Mouse (Mus musculus) MEL (cell line): ENCODE measurements around the gene Cfap43. TPM values are rescaled to one million over a fixed set of nuclear protein-coding genes. Genes with fewer than 3 reads are reported as not detected.

Experiments
- DNase-seq: peaks from one replicate; pipeline ENCODE4 v3.0.0; 2011; ENCODE audit warnings: low read depth, low spot score
- H3K27ac ChIP-seq: 2 replicates; pipeline ENCODE4 v1.5.1; 2012; ENCODE audit warnings: low read depth, mild to moderate bottlenecking, control low read depth, low read length, moderate library complexity; ENCODE audit not compliant: control insufficient read depth
- H3K27me3 ChIP-seq, 2 experiments: fragments of 150-350 bp in 1 of 2; sonication (generic) in 1 of 2; 2 replicates each; pipeline ENCODE4 v1.6.1; 2012; ENCODE audit warnings: low read length in 2 of 2, mild to moderate bottlenecking in 2 of 2, improper control_type of control experiment in 1 of 2, moderate library complexity in 1 of 2; ENCODE audit not compliant: insufficient read depth in 2 of 2, control insufficient read depth in 1 of 2
- H3K36me3 ChIP-seq, 2 experiments: 2 replicates each; pipeline ENCODE4 v1.6.1; 2012 to 2014; ENCODE audit warnings: low read length in 2 of 2, improper control_type of control experiment in 1 of 2, inconsistent platforms in 1 of 2, mild to moderate bottlenecking in 1 of 2; ENCODE audit not compliant: insufficient read depth in 2 of 2, control insufficient read depth in 1 of 2
- H3K4me1 ChIP-seq, 2 experiments: fragments of 150-350 bp in 1 of 2; sonication (generic) in 1 of 2; 2 replicates each; pipeline ENCODE4 v1.6.1; 2012; ENCODE audit warnings: low read length in 2 of 2, improper control_type of control experiment in 1 of 2, mild to moderate bottlenecking in 1 of 2; ENCODE audit not compliant: insufficient read depth in 2 of 2, control insufficient read depth in 1 of 2
- H3K4me3 ChIP-seq, 2 experiments: fragments of 150-350 bp in 1 of 2; sonication (generic) in 1 of 2; 2 replicates each; pipeline ENCODE4 v1.5.1; 2012; ENCODE audit warnings: low read depth in 2 of 2, low read length in 2 of 2, mild to moderate bottlenecking in 2 of 2, moderate library complexity in 2 of 2, control low read depth in 1 of 2, improper control_type of control experiment in 1 of 2; ENCODE audit not compliant: control insufficient read depth in 1 of 2, insufficient read depth in 1 of 2
- H3K79me2 ChIP-seq: 2 replicates; pipeline ENCODE4 v1.6.1; 2012; ENCODE audit warnings: mild to moderate bottlenecking, low read length, moderate library complexity; ENCODE audit not compliant: control insufficient read depth, poor library complexity, insufficient read depth
- H3K9ac ChIP-seq: 2 replicates; pipeline ENCODE4 v1.6.1; 2012; ENCODE audit warnings: low read depth, mild to moderate bottlenecking, control low read depth, low read length, moderate library complexity; ENCODE audit not compliant: control insufficient read depth, poor library complexity, severe bottlenecking
- H3K9me3 ChIP-seq: fragments of 150-350 bp; sonication (generic); replicated peaks from 2 replicates; pipeline ENCODE4 v1.6.1; 2012; ENCODE audit warnings: mild to moderate bottlenecking, low read length, improper control_type of control experiment, moderate library complexity; ENCODE audit not compliant: insufficient read depth
- CHD1 ChIP-seq: IDR thresholded peaks from 2 replicates; pipeline ENCODE4 v1.6.1; 2012; ENCODE audit warnings: low read depth, mild to moderate bottlenecking, inconsistent platforms, low read length, improper control_type of control experiment
- CHD2 ChIP-seq: IDR thresholded peaks from 2 replicates; pipeline ENCODE4 v1.6.1; 2011; ENCODE audit warnings: low read length, improper control_type of control experiment
- E2F4 ChIP-seq: IDR thresholded peaks from 2 replicates; pipeline ENCODE4 v1.6.1; 2011; ENCODE audit warnings: low read depth, low read length, improper control_type of control experiment, borderline replicate concordance
- GABPA ChIP-seq: IDR thresholded peaks from 2 replicates; pipeline ENCODE4 v1.6.1; 2012; ENCODE audit warnings: low read depth, mild to moderate bottlenecking, inconsistent platforms, low read length, improper control_type of control experiment, moderate library complexity
- JUND ChIP-seq: IDR thresholded peaks from 2 replicates; pipeline ENCODE4 v1.6.1; 2011; ENCODE audit warnings: low read depth, mild to moderate bottlenecking, improper control_type of control experiment, low read length
- MXI1 ChIP-seq: IDR thresholded peaks from 2 replicates; pipeline ENCODE4 v1.6.1; 2011; ENCODE audit warnings: mild to moderate bottlenecking, low read depth, low read length, improper control_type of control experiment
- MYB ChIP-seq: IDR thresholded peaks from 2 replicates; pipeline ENCODE4 v1.6.1; 2011; ENCODE audit warnings: mild to moderate bottlenecking, low read depth, low read length, improper control_type of control experiment
- MYC ChIP-seq: IDR thresholded peaks from 2 replicates; pipeline ENCODE4 v1.6.1; 2011; ENCODE audit warnings: low read depth, mild to moderate bottlenecking, low read length, improper control_type of control experiment, moderate library complexity
- NELFE ChIP-seq: IDR thresholded peaks from 2 replicates; pipeline ENCODE4 v1.6.1; 2011; ENCODE audit warnings: low read depth, low read length, improper control_type of control experiment
- POLR2A ChIP-seq, 2 experiments: IDR thresholded peaks; 2 replicates each; pipeline ENCODE4 v1.6.1; 2011 to 2012; ENCODE audit warnings: low read length in 2 of 2, mild to moderate bottlenecking in 2 of 2, control low read depth in 1 of 2, improper control_type of control experiment in 1 of 2, low read depth in 1 of 2, moderate library complexity in 1 of 2; ENCODE audit not compliant: control insufficient read depth in 1 of 2, insufficient read depth in 1 of 2, poor library complexity in 1 of 2
- POLR2AphosphoS2 ChIP-seq: IDR thresholded peaks from 2 replicates; pipeline ENCODE4 v1.6.1; 2011; ENCODE audit warnings: low read length, improper control_type of control experiment
- POLR2AphosphoS5 ChIP-seq: IDR thresholded peaks from 2 replicates; pipeline ENCODE4 v1.6.1; 2012; ENCODE audit warnings: low read depth, borderline replicate concordance, mild to moderate bottlenecking, inconsistent platforms, low read length, moderate library complexity, mixed read lengths
- RAD21 ChIP-seq: IDR thresholded peaks from 2 replicates; pipeline ENCODE4 v1.6.1; 2011; ENCODE audit warnings: mild to moderate bottlenecking, low read depth, low read length, improper control_type of control experiment
- RCOR1 ChIP-seq: IDR thresholded peaks from 2 replicates; pipeline ENCODE4 v1.6.1; 2012; ENCODE audit warnings: low read depth, mild to moderate bottlenecking, inconsistent platforms, low read length, improper control_type of control experiment
- TAL1 ChIP-seq: IDR thresholded peaks from 2 replicates; pipeline ENCODE4 v1.6.1; 2012; ENCODE audit warnings: mild to moderate bottlenecking, inconsistent platforms, low read length, moderate library complexity, mixed read lengths
- UBTF ChIP-seq: IDR thresholded peaks from 2 replicates; pipeline ENCODE4 v1.6.1; 2012; ENCODE audit warnings: low read depth, mild to moderate bottlenecking, inconsistent platforms, low read length, improper control_type of control experiment, moderate library complexity, borderline replicate concordance; ENCODE audit not compliant: insufficient read depth
- USF1 ChIP-seq: IDR thresholded peaks from 2 replicates; pipeline ENCODE4 v1.6.1; 2014; ENCODE audit warnings: low read depth, mild to moderate bottlenecking, inconsistent platforms, low read length, improper control_type of control experiment, moderate library complexity
- USF2 ChIP-seq, 2 experiments: IDR thresholded peaks; 2 replicates each; pipeline ENCODE4 v1.6.1; 2011 to 2012; ENCODE audit warnings: improper control_type of control experiment in 2 of 2, low read length in 2 of 2, borderline replicate concordance in 1 of 2, inconsistent platforms in 1 of 2, low read depth in 1 of 2, mild to moderate bottlenecking in 1 of 2; ENCODE audit not compliant: insufficient read depth in 1 of 2
- ZC3H11A ChIP-seq: IDR thresholded peaks from 2 replicates; pipeline ENCODE4 v1.6.1; 2012; ENCODE audit warnings: low read depth, mild to moderate bottlenecking, inconsistent platforms, low read length, improper control_type of control experiment
- polyA plus RNA-seq, 2 experiments: library from polyadenylated mRNA; stranded (reverse) in 1 of 2; unstranded in 1 of 2; fragments of >175 nt in 1 of 2; fragments of >200 nt in 1 of 2; gene quantifications; 2 replicates each; pipeline versions ENCODE4 v1.2.1 to v1.2.4; 2012; ENCODE audit warnings: low replicate concordance in 2 of 2, low read depth in 1 of 2; ENCODE audit not compliant: insufficient read length in 2 of 2, insufficient read depth in 1 of 2, missing spikeins in 1 of 2
- total RNA-seq: library from RNA; depleted of rRNA; stranded (reverse); fragments of 300-350 nt; gene quantifications from 2 replicates; pipeline ENCODE4 v1.2.3, GENCODE M21; 2012

The Cfap43 gene
- total and polyA plus RNA-seq, 3 experiments, result 0.10 to 0.12 TPM; not detected in 1

- H3K27ac ChIP-seq, result no peak overlapping the region
- no peak for TF ChIP-seq POLR2A (IDR thresholded peaks at IDR 0.05; ENCODE audit: control insufficient read depth in 1 of 2, insufficient read depth in 1 of 2, low read depth in 1 of 2, low read length in 2 of 2, poor library complexity in 1 of 2)
- TF ChIP-seq UBTF, result no peak
- no peak for TF ChIP-seq E2F4
- TF ChIP-seq MXI1, result no peak
- no peak for TF ChIP-seq CHD2
- TF ChIP-seq POLR2AphosphoS2, result no peak
- TF ChIP-seq CHD1, result no peak
- no peak for TF ChIP-seq NELFE
- no peak for TF ChIP-seq JUND
- no peak for TF ChIP-seq RAD21
- TF ChIP-seq POLR2AphosphoS5, result no peak
- TF ChIP-seq TAL1, result no peak
- no peaks in the 10 kb centered on the region for H3K4me1 ChIP-seq
- no peaks in the 10 kb centered on the region for H3K79me2 ChIP-seq
- H3K9ac ChIP-seq, result no peak overlapping the region
- H3K9me3 ChIP-seq, result no peaks in the 10 kb centered on the region
- H3K4me3 ChIP-seq, result no peak overlapping the region
- DNase-seq, result no peak
- H3K27me3 ChIP-seq, result no peaks in the 10 kb centered on the region
- H3K36me3 ChIP-seq, result no peaks in the 10 kb centered on the region
These were observed 82.2 kb downstream of the Cfap43 start for GRCm38 (mm10) chr19:47836701-47837526.

- Histone ChIP-seq H3K36me3 (no peaks in the 10 kb centered on the region), H3K9me3 (no peaks in the 10 kb centered on the region), H3K9ac (no peak overlapping the region), H3K79me2 (no peaks in the 10 kb centered on the region), H3K4me1 (no peaks in the 10 kb centered on the region), H3K27me3 (no peaks in the 10 kb centered on the region), H3K4me3 (no peak overlapping the region), H3K27ac (no peak overlapping the region)
- no peak for DNase-seq
- TF ChIP-seq MYB, result no peak
- no peak for TF ChIP-seq GABPA
- no peak for TF ChIP-seq ZC3H11A
- no peak for TF ChIP-seq USF2 (IDR thresholded peaks at IDR 0.05; ENCODE audit: borderline replicate concordance in 1 of 2, insufficient read depth in 1 of 2, low read depth in 1 of 2, low read length in 2 of 2)
- TF ChIP-seq POLR2AphosphoS2, result no peak
- TF ChIP-seq RCOR1, result no peak
- TF ChIP-seq USF1, result no peak
- TF ChIP-seq MYC, result no peak
- TF ChIP-seq E2F4, result no peak
- TF ChIP-seq UBTF, result no peak
These were observed 83.3 kb downstream of the Cfap43 start for GRCm38 (mm10) chr19:47835776-47836175.
